9 mouse cellular contexts compared by ENCODE assay signal in genomic region chr13:112417163-112417523, GRCm38 (mm10). TPM values are rescaled to one million over a fixed set of nuclear protein-coding genes. Genes with fewer than 3 reads are reported as not detected.
A peak's percentile ranks its signal among the peaks of the same experiment; 100 is the strongest.
DNase-seq lines count a peak whose midpoint lies in the region; ATAC-seq and TF ChIP-seq lines count a peak whose summit lies in the region.
"Had no signal": no experiment of that assay in that cellular context is flagged by ENCODE, and none has a peak within 500 bp of the region (broad histone marks: within the 10 kb centered on the region; RNA-seq: fewer than 3 reads in every experiment).

No protein-coding gene starts in this region.

- no peaks in the 10 kb centered on the region for H3K36me3 ChIP-seq in kidney, embryonic 14.5 days (ENCODE audit: control insufficient read depth, insufficient read depth, low read length)
- H3K36me3 ChIP-seq in ES-E14 (ENCODE audit: control insufficient read depth, insufficient read depth, low read length, poor library complexity, severe bottlenecking), result no peaks in the 10 kb centered on the region
- H3K36me3 ChIP-seq in embryonic facial prominence, embryonic 10.5 days (replicated peaks), result no peaks in the 10 kb centered on the region
- H3K36me3 ChIP-seq in limb, embryonic 14.5 days (ENCODE audit: control insufficient read depth, insufficient read depth, low read length), result no peaks in the 10 kb centered on the region
- H3K36me3 ChIP-seq: neural tube, embryonic 13.5 days had no signal

- 18% methylated on average over 4 of the region's 4 CpGs for WGBS in kidney, embryonic 14.5 days
- 17% methylated on average over 4 of the region's 4 CpGs for WGBS in embryonic facial prominence, embryonic 10.5 days
- WGBS in limb, embryonic 14.5 days, result 16% methylated on average over 4 of the region's 4 CpGs

- H3K9me3 ChIP-seq in kidney, embryonic 14.5 days (ENCODE audit: control insufficient read depth, low read length), result no peaks in the 10 kb centered on the region
- no peaks in the 10 kb centered on the region for H3K9me3 ChIP-seq in ES-E14 (ENCODE audit: control insufficient read depth, insufficient read depth, low read depth, low read length)
- H3K9me3 ChIP-seq in embryonic facial prominence, embryonic 10.5 days, result no peaks in the 10 kb centered on the region
- H3K9me3 ChIP-seq in limb, embryonic 14.5 days (ENCODE audit: control insufficient read depth, low read length), result no peaks in the 10 kb centered on the region
- H3K9me3 ChIP-seq: neural tube, embryonic 13.5 days had no signal

- ATAC-seq in kidney, embryonic 14.5 days (ENCODE audit: low FRiP score, low TSS enrichment), result peak; percentile 32; the same call in 1 of the 2 replicates
- 0 out of 2 replicates have a peak, but pooled peaks have one; percentile 12 for ATAC-seq in limb, embryonic 14.5 days (ENCODE audit: low FRiP score, low read depth)

- TF ChIP-seq POLR2A in limb, embryonic 14.5 days (IDR thresholded peaks at IDR 0.05; ENCODE audit: borderline replicate concordance, extremely low read depth, insufficient read depth, insufficient read length), result no peak

- peak overlapping the region; percentile 55; the same call in 1 of the 2 replicates for H3K27ac ChIP-seq in kidney, embryonic 14.5 days (ENCODE audit: low read depth, low read length)
- peak overlapping the region; percentile 72; the same call in 1 of the 2 replicates for H3K27ac ChIP-seq in ES-E14 (ENCODE audit: insufficient read depth, low read depth, low read length, poor library complexity, severe bottlenecking)
- H3K27ac ChIP-seq in embryonic facial prominence, embryonic 10.5 days (replicated peaks), result peak overlapping the region; percentile 84
- H3K27ac ChIP-seq in limb, embryonic 14.5 days (replicated peaks; ENCODE audit: low read depth, low read length), result peak overlapping the region; percentile 56

- in situ Hi-C loops in ES-E14 (cut with MboI; ENCODE audit: low sequenced_read_pairs in 2 of 2, unreplicated experiment in 2 of 2), result no loop called here

- H3K4me3 ChIP-seq in kidney, embryonic 14.5 days (ENCODE audit: low read length), result no peak overlapping the region
- H3K4me3 ChIP-seq in ES-E14 (ENCODE audit: insufficient read depth in 1 of 2, low read depth in 1 of 2, low read length in 2 of 2, poor library complexity in 1 of 2, severe bottlenecking in 1 of 2), result no peak overlapping the region
- peak overlapping the region; percentile 18; the same call in 1 of the 2 replicates for H3K4me3 ChIP-seq in embryonic facial prominence, embryonic 10.5 days
- no peak overlapping the region for H3K4me3 ChIP-seq in limb, embryonic 14.5 days (replicated peaks; ENCODE audit: low read length)
- H3K4me3 ChIP-seq: neural tube, embryonic 13.5 days had no signal

- H3K27me3 ChIP-seq in kidney, embryonic 14.5 days (ENCODE audit: control insufficient read depth, insufficient read depth, low read length), result no peaks in the 10 kb centered on the region
- H3K27me3 ChIP-seq in embryonic facial prominence, embryonic 10.5 days (replicated peaks; ENCODE audit: low read depth, poor library complexity, severe bottlenecking), result no peaks in the 10 kb centered on the region
- H3K27me3 ChIP-seq in limb, embryonic 14.5 days (ENCODE audit: control insufficient read depth, insufficient read depth, low read length), result no peaks in the 10 kb centered on the region
- H3K27me3 ChIP-seq: neural tube, embryonic 13.5 days had no signal

- 0 out of 2 replicates have a peak, but pooled peaks cover 2% of the 10 kb centered on the region for H3K4me1 ChIP-seq in kidney, embryonic 14.5 days (ENCODE audit: control insufficient read depth, insufficient read depth, low read length)
- H3K4me1 ChIP-seq in ES-E14 (ENCODE audit: control insufficient read depth in 2 of 2, insufficient read depth in 2 of 2, low read length in 2 of 2, poor library complexity in 1 of 2), result peaks cover 11 to 14% of the 10 kb centered on the region in 2 experiments
- H3K4me1 ChIP-seq in embryonic facial prominence, embryonic 10.5 days, result peaks cover 24% of the 10 kb centered on the region
- peaks cover 16% of the 10 kb centered on the region for H3K4me1 ChIP-seq in limb, embryonic 14.5 days (ENCODE audit: control insufficient read depth, insufficient read depth, low read length)

- no peak overlapping the region for H3K4me2 ChIP-seq in kidney, embryonic 14.5 days (replicated peaks; ENCODE audit: low read depth, low read length)
- H3K4me2 ChIP-seq in limb, embryonic 14.5 days (replicated peaks; ENCODE audit: low read depth, low read length, severe bottlenecking), result no peak overlapping the region
- H3K4me2 ChIP-seq: neural tube, embryonic 13.5 days had no signal

- no peak for DNase-seq in kidney, adult 11 months
- DNase-seq in ES-E14 (ENCODE audit: low read depth, low spot score), result no peak
- peak; percentile 73 for DNase-seq in embryonic facial prominence, embryonic 10.5 days (ENCODE audit: low spot score)
- no peak for DNase-seq in limb, embryonic 14.5 days (ENCODE audit: low spot score)
- DNase-seq in cerebellum, postnatal 4 days (ENCODE audit: low spot score in 2 of 2), result no peak
- DNase-seq in urinary bladder, postnatal 4 days (ENCODE audit: low spot score in 2 of 2), result no peak
- DNase-seq: cerebellum, adult 9-11 months had no signal

- H3K9ac ChIP-seq in kidney, embryonic 14.5 days (ENCODE audit: low read depth, low read length), result no peak overlapping the region
- H3K9ac ChIP-seq in ES-E14 (ENCODE audit: insufficient read depth, low read depth, low read length, poor library complexity, severe bottlenecking), result no peak overlapping the region
- no peak overlapping the region for H3K9ac ChIP-seq in limb, embryonic 14.5 days (ENCODE audit: low read depth, low read length, severe bottlenecking)
- H3K9ac ChIP-seq: neural tube, embryonic 13.5 days had no signal

TF ChIP-seq in ES-E14, 5 proteins besides CTCF, POLR2A, EP300 and RAD21:
- TF ChIP-seq MAFK (IDR thresholded peaks at IDR 0.05; ENCODE audit: insufficient read depth, low read depth, low read length), result 0 out of 2 replicates have a peak, but pooled peaks have one; percentile 11
- TF ChIP-seq HCFC1 (IDR thresholded peaks at IDR 0.05; ENCODE audit: borderline replicate concordance, insufficient read depth, low read length), result no peak

RNA-seq across cellular contexts. Expression of gene Il6st, which starts 46.7 kb away (rescaled TPM):
- 12.4 and 31.8 TPM in 2 replicates for polyA plus RNA-seq in kidney, embryonic 14.5 days (2014; fragmentation: Nextera tagmentation; extraction: Ambion mirVana)
- total RNA-seq in ES-E14 (2012; rRNA removed), result 55.2 and 89.2 TPM in 2 replicates
- 23.6 and 24.2 TPM in 2 replicates for polyA plus RNA-seq in embryonic facial prominence, embryonic 10.5 days (2016; fragmentation: Nextera tagmentation; extraction: Ambion mirVana)
- polyA plus RNA-seq in limb, embryonic 14.5 days (2012; rRNA removed), result 34.3 and 34.4 TPM in 2 replicates
- polyA plus RNA-seq in limb, embryonic 14.5 days (2014; fragmentation: Nextera tagmentation; extraction: Ambion mirVana), result 40.3 and 42.4 TPM in 2 replicates
